Mouse (Mus musculus): ENCODE results near the gene Gm14412.

GRCm38 (mm10) chr2:177318996-177319395, 5.1 kb downstream of the Gm14412 start:
- TF ChIP-seq CTCF (IDR thresholded peaks at IDR 0.05; ENCODE audit: low read depth, low read length) = no peak
- no peak for TF ChIP-seq POLR2A (IDR thresholded peaks at IDR 0.05; ENCODE audit: borderline replicate concordance, low read depth, low read length)
